Mouse (Mus musculus) stomach, embryonic 14.5 days (tissue): ENCODE measurements around the gene Fermt1. TPM values are rescaled to one million over a fixed set of nuclear protein-coding genes. Genes with fewer than 3 reads are reported as not detected.

Source experiments
- ATAC-seq: fragments of 200-750 bp; cut with Nextera tagmentation; 2 replicates; pipeline ENCODE4 v1.8.0; 2017; ENCODE audit warnings: low read depth, moderate TSS enrichment; ENCODE audit not compliant: insufficient number of reproducible peaks, insufficient read depth, low FRiP score
- H3K27ac ChIP-seq: fragments of 300-500 bp; sonication (generic); 2 replicates; pipeline ENCODE4 v1.5.1; 2014; ENCODE audit warnings: mild to moderate bottlenecking, low read length, moderate library complexity, mixed read lengths
- H3K27me3 ChIP-seq: fragments of 300-500 bp; sonication (generic); 2 replicates; pipeline ENCODE4 v1.6.1; 2014; ENCODE audit warnings: low read length, control low read depth, mixed read lengths; ENCODE audit not compliant: control insufficient read depth, insufficient read depth
- H3K36me3 ChIP-seq: fragments of 300-500 bp; sonication (generic); 2 replicates; pipeline ENCODE4 v1.6.1; 2014; ENCODE audit warnings: mild to moderate bottlenecking, control low read depth, low read length, moderate library complexity, mixed read lengths; ENCODE audit not compliant: control insufficient read depth, insufficient read depth
- H3K4me1 ChIP-seq: fragments of 300-500 bp; sonication (generic); 2 replicates; pipeline ENCODE4 v1.6.1; 2014; ENCODE audit warnings: low read length, control low read depth, mixed read lengths; ENCODE audit not compliant: control insufficient read depth, insufficient read depth
- H3K4me2 ChIP-seq: fragments of 300-500 bp; sonication (generic); replicated peaks from 2 replicates; pipeline ENCODE4 v1.6.1; 2014; ENCODE audit warnings: low read depth, low read length, control low read depth
- H3K4me3 ChIP-seq: fragments of 300-500 bp; sonication (generic); 2 replicates; pipeline ENCODE4 v1.5.1; 2014; ENCODE audit warnings: low read depth, low read length, control low read depth
- H3K9ac ChIP-seq: fragments of 300-500 bp; sonication (generic); replicated peaks from 2 replicates; pipeline ENCODE4 v1.6.1; 2014; ENCODE audit warnings: low read depth, mild to moderate bottlenecking, control low read depth, low read length, moderate library complexity, mixed read lengths
- H3K9me3 ChIP-seq: fragments of 300-500 bp; sonication (generic); 2 replicates; pipeline ENCODE4 v1.6.1; 2016; ENCODE audit warnings: low read depth, low read length, control low read depth; ENCODE audit not compliant: control insufficient read depth
- WGBS: fragments of 180-500 bp; shearing (Covaris S2); extraction: QIAGEN DNeasy Blood & Tissue Kit; methylation state at CpG from one replicate; pipeline ENCODE4 v1.1.7; 2014; 5-methylcytosine and 5-hydroxymethylcytosine counted together
- polyA plus RNA-seq: library from polyadenylated mRNA; unstranded; fragments of >200 nt; fragmentation: Nextera tagmentation; extraction: Ambion mirVana; gene quantifications from 2 replicates; pipeline ENCODE4 v1.2.1, GENCODE M21; 2014

The Fermt1 gene
- polyA plus RNA-seq, 1 experiment from 2014 or later = 55.8 TPM

DNA sequence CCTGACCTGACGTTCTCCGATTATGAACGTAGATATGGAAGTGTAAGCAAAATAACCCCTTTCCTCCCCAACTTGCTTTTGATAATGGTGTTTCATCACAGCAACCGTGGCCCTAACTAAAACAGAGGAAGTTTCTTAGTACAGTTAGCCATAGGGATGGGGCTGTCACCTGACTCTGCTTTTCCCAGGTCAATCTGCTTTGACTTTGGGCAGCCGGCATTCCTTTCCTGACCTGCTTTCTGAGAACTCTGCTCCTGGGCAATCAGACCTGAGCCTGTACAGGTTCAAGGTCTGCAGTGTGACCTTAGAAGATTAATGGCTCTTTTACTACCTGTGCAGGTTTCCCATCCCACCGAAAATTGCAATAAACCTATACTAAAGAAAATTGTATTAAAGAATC, 1.3 kb upstream of the Fermt1 start:
- H3K9me3 ChIP-seq = no peaks in the 10 kb centered on the region
- H3K27ac ChIP-seq = no peak overlapping the region
- ATAC-seq = no peak
- 57% methylated on average over 6 of the region's 6 CpGs for WGBS
- peaks cover 6% of the 10 kb centered on the region; the same call in 1 of the 2 replicates for H3K27me3 ChIP-seq
- no peaks in the 10 kb centered on the region for H3K4me1 ChIP-seq
- H3K4me2 ChIP-seq = no peak overlapping the region
- H3K9ac ChIP-seq = no peak overlapping the region
- no peak overlapping the region for H3K4me3 ChIP-seq
- H3K36me3 ChIP-seq = no peaks in the 10 kb centered on the region

DNA sequence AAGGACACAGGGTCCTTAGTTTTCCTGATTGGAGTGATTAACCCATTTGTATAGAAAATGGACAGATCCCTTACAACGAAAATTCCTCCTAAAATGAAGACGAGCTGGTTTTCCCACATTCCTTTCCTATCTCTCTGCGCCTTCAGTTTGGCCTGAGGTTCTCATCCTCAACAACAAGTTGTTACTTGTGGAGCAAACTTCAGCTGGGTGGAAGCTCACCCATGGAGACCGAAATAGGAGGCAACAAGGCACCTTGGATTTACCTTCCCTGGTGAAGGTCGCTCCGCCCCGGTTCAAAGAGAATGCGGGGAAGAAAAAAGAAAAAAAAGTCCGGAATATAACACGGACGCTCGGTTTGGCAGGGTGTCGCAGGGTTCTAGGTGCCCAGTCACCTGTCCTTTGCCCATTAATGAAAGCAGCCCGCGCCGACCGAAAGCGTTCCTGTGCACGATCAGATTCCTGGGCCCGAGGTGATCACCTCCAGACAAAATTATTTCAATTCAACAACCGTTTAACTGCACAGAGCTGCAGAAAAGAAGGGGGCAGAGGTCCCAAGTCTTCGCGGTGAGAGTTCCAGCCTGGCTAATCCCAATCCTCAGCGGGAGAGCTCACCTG, 888 bp downstream of the Fermt1 start:
- 0 out of 2 replicates have a peak, but pooled peaks have one; percentile 1 for ATAC-seq
- Histone ChIP-seq H3K36me3 (no peaks in the 10 kb centered on the region), H3K4me3 (peak overlapping the region; percentile 35), H3K9ac (peak overlapping the region; percentile 31; the same call in 1 of the 2 replicates), H3K9me3 (no peaks in the 10 kb centered on the region), H3K27me3 (peaks cover 6% of the 10 kb centered on the region; the same call in 1 of the 2 replicates), H3K27ac (peak overlapping the region; percentile 70), H3K4me2 (peak overlapping the region; percentile 44), H3K4me1 (no peaks in the 10 kb centered on the region)
- 7% methylated on average over 24 of the region's 24 CpGs for WGBS

DNA sequence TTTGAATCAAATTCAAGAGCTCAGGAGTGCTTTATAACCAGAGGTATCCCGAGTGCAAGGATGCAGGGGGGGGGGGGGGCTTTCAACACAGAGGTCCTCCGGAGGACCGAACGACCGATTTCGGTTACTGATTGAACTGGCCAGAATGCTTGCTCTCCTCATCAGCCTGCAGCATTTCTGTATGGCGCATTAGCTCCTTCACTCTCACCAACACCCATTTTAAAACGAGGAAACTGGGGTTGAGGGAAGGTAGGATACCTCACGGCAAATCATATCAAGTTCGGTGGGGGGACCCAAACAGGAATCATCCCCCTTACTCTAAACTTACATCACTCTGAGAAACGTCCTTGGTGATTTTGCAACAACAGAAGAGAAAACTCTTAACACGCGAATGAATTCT, 1.7 kb downstream of the Fermt1 start:
- Histone ChIP-seq H3K4me3 (peak overlapping the region; percentile 35), H3K9ac (no peak overlapping the region), H3K4me1 (no peaks in the 10 kb centered on the region), H3K4me2 (peak overlapping the region; percentile 44), H3K27ac (no peak overlapping the region), H3K9me3 (no peaks in the 10 kb centered on the region), H3K27me3 (peaks cover 6% of the 10 kb centered on the region; the same call in 1 of the 2 replicates), H3K36me3 (no peaks in the 10 kb centered on the region)
- ATAC-seq = no peak
- 34% methylated on average over 13 of the region's 13 CpGs for WGBS

DNA sequence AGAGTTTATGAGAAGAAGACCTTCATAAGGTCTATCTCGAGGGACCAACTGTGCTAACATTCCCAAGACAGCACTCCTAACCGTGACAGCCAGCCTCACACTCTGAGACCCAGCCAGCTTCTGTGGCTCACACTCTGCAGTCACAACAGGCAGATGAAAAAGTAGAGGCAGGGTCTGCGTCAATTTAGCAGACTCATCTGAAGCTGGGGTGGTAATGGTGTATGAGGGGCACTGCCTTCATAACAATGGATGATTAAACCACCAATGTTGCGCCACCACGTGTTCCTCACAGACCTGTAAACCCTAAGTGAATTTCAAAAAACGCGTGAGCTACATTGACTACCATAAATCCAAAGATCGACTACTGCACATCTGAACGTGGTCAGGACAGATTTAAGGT, 2.1 kb downstream of the Fermt1 start:
- H3K4me1 ChIP-seq = no peaks in the 10 kb centered on the region
- no peaks in the 10 kb centered on the region for H3K36me3 ChIP-seq
- H3K9me3 ChIP-seq = no peaks in the 10 kb centered on the region
- H3K9ac ChIP-seq = no peak overlapping the region
- H3K27me3 ChIP-seq = peaks cover 6% of the 10 kb centered on the region; the same call in 1 of the 2 replicates
- ATAC-seq = no peak
- H3K27ac ChIP-seq = no peak overlapping the region
- peak overlapping the region; percentile 44 for H3K4me2 ChIP-seq
- WGBS = 38% methylated on average over 9 of the region's 9 CpGs
- peak overlapping the region; percentile 35 for H3K4me3 ChIP-seq

DNA sequence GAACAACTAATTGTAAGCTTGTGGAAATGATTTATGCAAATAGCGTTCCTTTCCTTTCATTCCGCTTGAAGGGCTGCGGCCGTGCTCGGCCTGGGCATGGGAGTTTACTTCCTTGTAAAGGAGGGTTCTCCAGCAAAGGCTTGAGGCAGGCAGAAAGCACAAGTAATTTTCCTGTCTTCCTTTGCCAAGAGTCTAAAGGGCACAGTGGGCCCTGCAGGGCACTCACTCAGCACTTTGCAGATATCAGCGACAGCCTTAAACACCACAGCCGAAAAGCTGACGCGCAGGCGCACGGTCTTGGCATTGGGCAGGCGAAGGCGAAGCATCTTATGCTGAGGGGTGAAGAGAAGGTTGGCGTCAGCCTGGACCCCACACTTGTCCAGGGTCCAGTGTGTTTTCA, 6.7 kb downstream of the Fermt1 start:
- H3K9me3 ChIP-seq = no peaks in the 10 kb centered on the region
- no peaks in the 10 kb centered on the region for H3K36me3 ChIP-seq
- no peak overlapping the region for H3K9ac ChIP-seq
- H3K4me1 ChIP-seq = no peaks in the 10 kb centered on the region
- WGBS = 78% methylated on average over 14 of the region's 14 CpGs
- no peak overlapping the region for H3K4me3 ChIP-seq
- ATAC-seq = no peak
- no peak overlapping the region for H3K27ac ChIP-seq
- no peak overlapping the region for H3K4me2 ChIP-seq
- H3K27me3 ChIP-seq = no peaks in the 10 kb centered on the region

DNA sequence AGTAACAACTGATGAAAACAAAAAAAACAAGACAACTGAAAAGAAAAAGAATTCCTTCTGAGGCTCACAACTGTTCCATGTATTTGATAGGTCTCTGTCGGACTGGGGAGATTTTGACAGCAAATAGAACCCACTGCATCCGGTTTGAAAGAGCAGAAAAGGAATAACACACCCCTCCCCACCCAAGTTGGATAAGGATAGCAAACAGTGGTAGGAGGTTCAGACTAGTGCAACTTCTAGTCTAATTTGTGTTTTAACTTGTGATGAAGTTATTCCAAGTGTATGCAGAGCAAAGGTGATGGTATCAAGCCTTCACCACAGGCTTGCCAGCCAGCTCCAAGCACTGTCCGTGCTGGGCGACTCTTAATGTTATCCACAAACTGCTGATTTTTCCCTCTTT, 9.5 kb downstream of the Fermt1 start:
- no peaks in the 10 kb centered on the region for H3K27me3 ChIP-seq
- H3K36me3 ChIP-seq = no peaks in the 10 kb centered on the region
- no peaks in the 10 kb centered on the region; the same call in 1 of the 2 replicates for H3K9me3 ChIP-seq
- no peak overlapping the region for H3K4me3 ChIP-seq
- no peak overlapping the region for H3K27ac ChIP-seq
- no peaks in the 10 kb centered on the region for H3K4me1 ChIP-seq
- H3K4me2 ChIP-seq = no peak overlapping the region
- WGBS = 75% methylated on average over 4 of the region's 4 CpGs
- no peak for ATAC-seq
- H3K9ac ChIP-seq = no peak overlapping the region

- WGBS = 85% methylated on average over 4 of the region's 4 CpGs
- Histone ChIP-seq H3K36me3 (no peaks in the 10 kb centered on the region), H3K27ac (no peak overlapping the region), H3K4me1 (no peaks in the 10 kb centered on the region), H3K9me3 (no peaks in the 10 kb centered on the region; the same call in 1 of the 2 replicates), H3K9ac (no peak overlapping the region), H3K4me2 (no peak overlapping the region), H3K4me3 (no peak overlapping the region), H3K27me3 (no peaks in the 10 kb centered on the region)
- no peak for ATAC-seq
Observed at GRCm38 (mm10) chr2:132934711-132935110, 11.0 kb downstream of the Fermt1 start.

DNA sequence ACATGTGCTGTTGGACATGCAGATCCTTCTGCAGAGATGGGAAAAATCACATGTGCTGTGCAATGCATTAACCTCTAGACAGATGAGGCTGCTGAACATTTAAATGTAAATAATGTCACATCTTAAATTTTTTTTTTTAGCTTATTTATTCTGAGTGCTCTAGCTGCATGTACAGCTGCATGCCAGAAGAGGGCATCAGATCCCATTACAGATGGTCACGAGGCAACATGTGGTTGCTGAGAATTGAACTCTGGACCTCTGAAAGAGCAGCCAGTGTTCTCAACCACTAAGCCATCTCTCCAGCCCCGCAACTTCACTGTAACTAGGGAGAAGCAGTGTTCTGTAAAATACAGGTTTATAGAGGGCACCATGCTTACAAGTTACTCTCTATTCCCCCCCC, 11.6 kb downstream of the Fermt1 start:
- WGBS = 84% methylated on average over 2 of the region's 2 CpGs
- no peak for ATAC-seq

DNA sequence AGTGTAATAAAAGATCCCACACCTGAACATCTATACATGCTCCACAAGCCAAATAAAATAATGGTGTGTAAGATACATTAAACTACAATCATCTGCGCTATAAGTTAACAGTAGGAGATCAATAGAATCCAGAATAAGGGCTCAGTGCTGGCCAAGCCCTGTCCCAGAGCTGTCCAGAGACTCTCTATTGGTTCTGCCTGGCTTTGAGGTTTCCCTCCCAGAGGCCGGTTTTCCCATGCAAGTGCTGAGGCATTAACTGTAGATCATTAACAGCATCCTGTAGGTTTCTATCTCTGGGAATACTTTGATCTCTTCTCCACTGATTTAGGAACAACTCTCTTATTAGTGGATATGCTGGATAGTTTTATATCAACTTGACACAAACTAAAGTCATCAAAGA, 16.7 kb downstream of the Fermt1 start:
- no peak overlapping the region for H3K4me2 ChIP-seq
- no peaks in the 10 kb centered on the region; the same call in 1 of the 2 replicates for H3K9me3 ChIP-seq
- H3K27me3 ChIP-seq = no peaks in the 10 kb centered on the region
- WGBS = 77% methylated on average over 2 of the region's 2 CpGs
- no peak overlapping the region for H3K9ac ChIP-seq
- ATAC-seq = no peak
- no peak overlapping the region for H3K27ac ChIP-seq
- H3K36me3 ChIP-seq = no peaks in the 10 kb centered on the region
- H3K4me1 ChIP-seq = no peaks in the 10 kb centered on the region
- H3K4me3 ChIP-seq = no peak overlapping the region

More for the DNA sequence above, 11.6 kb downstream of the Fermt1 start:
- Histone ChIP-seq H3K9me3 (no peaks in the 10 kb centered on the region; the same call in 1 of the 2 replicates), H3K9ac (no peak overlapping the region), H3K27me3 (no peaks in the 10 kb centered on the region), H3K4me2 (no peak overlapping the region), H3K4me1 (no peaks in the 10 kb centered on the region), H3K4me3 (no peak overlapping the region), H3K27ac (no peak overlapping the region), H3K36me3 (no peaks in the 10 kb centered on the region)
